Mouse (Mus musculus) CH12.LX (cell line): ENCODE measurements around the gene Hps1. TPM values are rescaled to one million over a fixed set of nuclear protein-coding genes. Genes with fewer than 3 reads are reported as not detected.

Source experiments
- DNase-seq: peaks from one replicate; pipeline ENCODE4 v3.0.0-alpha.2; 2013; ENCODE audit errors: extremely low read depth
- H3K27ac ChIP-seq: 2 replicates; pipeline ENCODE4 v1.5.1; 2012; ENCODE audit warnings: low read depth, mild to moderate bottlenecking, control low read depth, moderate library complexity; ENCODE audit not compliant: insufficient read depth
- H3K27me3 ChIP-seq: replicated peaks from 2 replicates; pipeline ENCODE3; 2012; ENCODE audit warnings: inconsistent platforms
- H3K36me3 ChIP-seq, 2 experiments: replicated peaks in 1 of 2; 2 replicates each; pipeline versions ENCODE3 to v1.6.1; 2012; ENCODE audit warnings: inconsistent platforms in 1 of 2, low read length in 1 of 2, mild to moderate bottlenecking in 1 of 2, mixed read lengths in 1 of 2, moderate library complexity in 1 of 2; ENCODE audit not compliant: control insufficient read depth in 1 of 2, insufficient read depth in 1 of 2
- H3K4me1 ChIP-seq, 2 experiments: 2 replicates each; pipeline ENCODE4 v1.6.1; 2012; ENCODE audit warnings: inconsistent platforms in 1 of 2, moderate library complexity in 1 of 2; ENCODE audit not compliant: insufficient read depth in 2 of 2, control insufficient read depth in 1 of 2
- H3K4me2 ChIP-seq: 2 replicates; pipeline ENCODE4 v1.6.1; 2012; ENCODE audit warnings: low read depth, mild to moderate bottlenecking, control low read depth; ENCODE audit not compliant: poor library complexity, insufficient read depth, severe bottlenecking
- H3K4me3 ChIP-seq, 3 experiments: fragments of 150-350 bp in 1 of 3; sonication (generic) in 1 of 3; replicated peaks in 1 of 3; 2 replicates each; pipeline versions ENCODE3 to v1.5.1; 2011 to 2012; ENCODE audit warnings: low read depth in 2 of 3, low read length in 2 of 3, mild to moderate bottlenecking in 2 of 3, moderate library complexity in 2 of 3, control low read depth in 1 of 3, improper control_type of control experiment in 1 of 3, inconsistent platforms in 1 of 3, mixed read lengths in 1 of 3; ENCODE audit not compliant: poor library complexity in 1 of 3
- H3K79me2 ChIP-seq: replicated peaks from 2 replicates; pipeline ENCODE4 v1.6.1; 2012; ENCODE audit warnings: mild to moderate bottlenecking, moderate library complexity; ENCODE audit not compliant: control insufficient read depth, poor library complexity, insufficient read depth, severe bottlenecking; ENCODE audit errors: extremely low read depth
- H3K9ac ChIP-seq: 2 replicates; pipeline ENCODE4 v1.6.1; 2012; ENCODE audit warnings: low read depth, mild to moderate bottlenecking, control low read depth, moderate library complexity; ENCODE audit not compliant: insufficient read depth
- H3K9me3 ChIP-seq: replicated peaks from 2 replicates; pipeline ENCODE3; 2012; ENCODE audit warnings: low read length, inconsistent platforms, mixed read lengths
- BHLHE40 ChIP-seq: IDR thresholded peaks from 2 replicates; pipeline ENCODE4 v1.6.1; 2011; ENCODE audit warnings: mild to moderate bottlenecking, low read depth, low read length, improper control_type of control experiment
- CHD1 ChIP-seq: IDR thresholded peaks from 2 replicates; pipeline ENCODE4 v1.6.1; 2012; ENCODE audit warnings: low read depth, low read length, improper control_type of control experiment, inconsistent platforms
- CHD2 ChIP-seq: IDR thresholded peaks from 2 replicates; pipeline ENCODE4 v1.6.1; 2011; ENCODE audit warnings: low read length, improper control_type of control experiment
- ELF1 ChIP-seq: IDR thresholded peaks from 2 replicates; pipeline ENCODE4 v1.6.1; 2014; ENCODE audit warnings: low read depth, mild to moderate bottlenecking, inconsistent platforms, low read length, improper control_type of control experiment
- GABPA ChIP-seq: IDR thresholded peaks from 2 replicates; pipeline ENCODE4 v1.6.1; 2012; ENCODE audit warnings: low read depth, low read length, improper control_type of control experiment, inconsistent platforms; ENCODE audit not compliant: insufficient replicate concordance
- HCFC1 ChIP-seq: IDR thresholded peaks from 2 replicates; pipeline ENCODE4 v1.6.1; 2012; ENCODE audit warnings: low read depth, mild to moderate bottlenecking, inconsistent platforms, low read length, improper control_type of control experiment
- IRF4 ChIP-seq: IDR thresholded peaks from 2 replicates; pipeline ENCODE4 v1.6.1; 2014; ENCODE audit warnings: low read depth, mild to moderate bottlenecking, inconsistent platforms, low read length, improper control_type of control experiment
- JUN ChIP-seq: IDR thresholded peaks from 2 replicates; pipeline ENCODE4 v1.6.1; 2011; ENCODE audit warnings: low read depth, mild to moderate bottlenecking, low read length, improper control_type of control experiment, moderate library complexity; ENCODE audit not compliant: insufficient read depth
- JUND ChIP-seq: conservative IDR thresholded peaks from 2 replicates; pipeline ENCODE4 v1.6.1; 2011; ENCODE audit warnings: low read depth, low read length, improper control_type of control experiment
- KAT2A ChIP-seq: IDR thresholded peaks from 2 replicates; pipeline ENCODE4 v1.6.1; 2012; ENCODE audit warnings: low read length, improper control_type of control experiment, inconsistent platforms; ENCODE audit not compliant: insufficient replicate concordance
- MAX ChIP-seq: IDR thresholded peaks from 2 replicates; pipeline ENCODE4 v1.6.1; 2011; ENCODE audit warnings: low read length, improper control_type of control experiment
- MYC ChIP-seq: IDR thresholded peaks from 2 replicates; pipeline ENCODE4 v1.6.1; 2011; ENCODE audit warnings: low read depth, mild to moderate bottlenecking, improper control_type of control experiment, low read length
- POLR2AphosphoS2 ChIP-seq: IDR thresholded peaks from 2 replicates; pipeline ENCODE4 v1.6.1; 2011; ENCODE audit warnings: low read depth, low read length, improper control_type of control experiment
- RAD21 ChIP-seq: IDR thresholded peaks from 2 replicates; pipeline ENCODE4 v1.6.1; 2011; ENCODE audit warnings: low read depth, mild to moderate bottlenecking, low read length, improper control_type of control experiment, moderate library complexity
- RCOR1 ChIP-seq: conservative IDR thresholded peaks from 2 replicates; pipeline ENCODE4 v1.6.1; 2012; ENCODE audit warnings: low read depth, mild to moderate bottlenecking, inconsistent platforms, low read length, improper control_type of control experiment
- SMC3 ChIP-seq: IDR thresholded peaks from 2 replicates; pipeline ENCODE4 v1.6.1; 2011; ENCODE audit warnings: low read depth, low read length, improper control_type of control experiment
- TBP ChIP-seq: conservative IDR thresholded peaks from 2 replicates; pipeline ENCODE4 v1.6.1; 2011; ENCODE audit warnings: low read depth, low read length, improper control_type of control experiment
- TCF12 ChIP-seq: IDR thresholded peaks from 2 replicates; pipeline ENCODE4 v1.6.1; 2014; ENCODE audit warnings: low read depth, mild to moderate bottlenecking, inconsistent platforms, low read length, improper control_type of control experiment
- UBTF ChIP-seq: IDR thresholded peaks from 2 replicates; pipeline ENCODE4 v1.6.1; 2012; ENCODE audit warnings: low read depth, mild to moderate bottlenecking, inconsistent platforms, low read length, improper control_type of control experiment, moderate library complexity
- USF2 ChIP-seq: conservative IDR thresholded peaks from 2 replicates; pipeline ENCODE4 v1.6.1; 2011; ENCODE audit warnings: low read depth, low read length, improper control_type of control experiment
- ZNF384 ChIP-seq: IDR thresholded peaks from 2 replicates; pipeline ENCODE4 v1.6.1; 2012; ENCODE audit warnings: low read depth, low read length, improper control_type of control experiment, inconsistent platforms
- dilution Hi-C: fragments of 300-500 bp; cut with MboI; formaldehyde crosslinking; loops from 2 replicates; pipeline ENCODE4 v1.14.3; 2020; ENCODE audit warnings: low sequenced_read_pairs; ENCODE audit not compliant: extremely low pct_unique_long_range_greater_than_20kb, extremely low pct_ligation_motif_present
- in situ Hi-C: fragments of 300-500 bp; cut with MboI; formaldehyde crosslinking; loops from 3 replicates; pipeline ENCODE4 v1.14.3; 2019; ENCODE audit warnings: low sequenced_read_pairs, low pct_ligation_motif_present, low pct_unique_long_range_greater_than_20kb, mixed read lengths
- polyA plus RNA-seq: library from polyadenylated mRNA; unstranded; fragments of >175 nt; gene quantifications from 2 replicates; pipeline ENCODE4 v1.2.1, GENCODE M21; 2012; ENCODE audit warnings: low read depth; ENCODE audit not compliant: insufficient read length
- total RNA-seq, 2 experiments: library from RNA; depleted of rRNA; stranded (reverse); fragments of 300-350 nt in 1 of 2; fragments of >200 nt in 1 of 2; gene quantifications; 2 replicates each; pipeline ENCODE4 v1.2.3; 2012 to 2014

Hps1 gene
- total and polyA plus RNA-seq, 3 experiments: 17.7 to 29.7 (median 21.4) TPM

GRCm38 (mm10) chr19:42764398-42764797 is 15.4 kb downstream of the Hps1 start:
- no peaks in the 10 kb centered on the region for H3K9me3 ChIP-seq
- dilution Hi-C loops: no loop called here
- no peak for TF ChIP-seq IRF4
- no peak for TF ChIP-seq JUND
- no peak for TF ChIP-seq SMC3
- TF ChIP-seq JUN: no peak
- TF ChIP-seq CHD2: no peak
- no peak for TF ChIP-seq HCFC1
- no peak for TF ChIP-seq MAX
- TF ChIP-seq TCF12: no peak
- no peak for TF ChIP-seq RCOR1
- no peak for TF ChIP-seq ZNF384
- TF ChIP-seq KAT2A: no peak
- TF ChIP-seq BHLHE40: no peak
- DNase-seq: no peak
- in situ Hi-C loops: no loop called here
- H3K27ac ChIP-seq: no peak overlapping the region
- no peak overlapping the region for H3K4me2 ChIP-seq
- H3K4me3 ChIP-seq: no peak overlapping the region
- H3K36me3 ChIP-seq: peaks cover 65 to 95% of the 10 kb centered on the region in 2 experiments
- no peaks in the 10 kb centered on the region for H3K27me3 ChIP-seq
- H3K79me2 ChIP-seq: no peaks in the 10 kb centered on the region
- no peak overlapping the region for H3K9ac ChIP-seq
- peaks cover under 1 to 6% of the 10 kb centered on the region in 2 experiments; a peak in 2 of 4 replicates for H3K4me1 ChIP-seq

- dilution Hi-C loops: no loop called here
- Histone ChIP-seq H3K4me2 (no peak overlapping the region), H3K4me1 (peaks cover 2 to 17% of the 10 kb centered on the region in 2 experiments; a peak in 3 of 4 replicates), H3K9me3 (no peaks in the 10 kb centered on the region), H3K27ac (no peak overlapping the region), H3K79me2 (no peaks in the 10 kb centered on the region), H3K36me3 (peaks cover 34 to 65% of the 10 kb centered on the region in 2 experiments), H3K4me3 (no peak overlapping the region), H3K9ac (no peak overlapping the region), H3K27me3 (no peaks in the 10 kb centered on the region)
- TF ChIP-seq POLR2AphosphoS2 (no peak), UBTF (no peak), GABPA (no peak), TBP (no peak), RAD21 (no peak), MAX (no peak), CHD2 (no peak), USF2 (no peak), ELF1 (no peak), KAT2A (no peak), MYC (no peak), CHD1 (no peak)
- in situ Hi-C loops: no loop called here
- DNase-seq: no peak
Measured at GRCm38 (mm10) chr19:42756671-42757070, 23.1 kb downstream of the Hps1 start.
